Mouse (Mus musculus) layer of hippocampus, postnatal 10 days (tissue): ENCODE measurements around the gene Itk. TPM values are rescaled to one million over a fixed set of nuclear protein-coding genes. Genes with fewer than 3 reads are reported as not detected.

ENCODE experiments used
- DNase-seq, 2 experiments: peaks; one replicate each; pipeline ENCODE4 v3.0.0; 2021; ENCODE audit warnings: low spot score in 2 of 2
- total RNA-seq, 2 experiments: library from RNA; stranded (reverse); gene quantifications; 2 replicates each; pipeline ENCODE4 v1.2.3; 2021

Gene Itk
- total RNA-seq, 2 experiments from 2014 or later, result 0.31 to 0.48 TPM

DNA sequence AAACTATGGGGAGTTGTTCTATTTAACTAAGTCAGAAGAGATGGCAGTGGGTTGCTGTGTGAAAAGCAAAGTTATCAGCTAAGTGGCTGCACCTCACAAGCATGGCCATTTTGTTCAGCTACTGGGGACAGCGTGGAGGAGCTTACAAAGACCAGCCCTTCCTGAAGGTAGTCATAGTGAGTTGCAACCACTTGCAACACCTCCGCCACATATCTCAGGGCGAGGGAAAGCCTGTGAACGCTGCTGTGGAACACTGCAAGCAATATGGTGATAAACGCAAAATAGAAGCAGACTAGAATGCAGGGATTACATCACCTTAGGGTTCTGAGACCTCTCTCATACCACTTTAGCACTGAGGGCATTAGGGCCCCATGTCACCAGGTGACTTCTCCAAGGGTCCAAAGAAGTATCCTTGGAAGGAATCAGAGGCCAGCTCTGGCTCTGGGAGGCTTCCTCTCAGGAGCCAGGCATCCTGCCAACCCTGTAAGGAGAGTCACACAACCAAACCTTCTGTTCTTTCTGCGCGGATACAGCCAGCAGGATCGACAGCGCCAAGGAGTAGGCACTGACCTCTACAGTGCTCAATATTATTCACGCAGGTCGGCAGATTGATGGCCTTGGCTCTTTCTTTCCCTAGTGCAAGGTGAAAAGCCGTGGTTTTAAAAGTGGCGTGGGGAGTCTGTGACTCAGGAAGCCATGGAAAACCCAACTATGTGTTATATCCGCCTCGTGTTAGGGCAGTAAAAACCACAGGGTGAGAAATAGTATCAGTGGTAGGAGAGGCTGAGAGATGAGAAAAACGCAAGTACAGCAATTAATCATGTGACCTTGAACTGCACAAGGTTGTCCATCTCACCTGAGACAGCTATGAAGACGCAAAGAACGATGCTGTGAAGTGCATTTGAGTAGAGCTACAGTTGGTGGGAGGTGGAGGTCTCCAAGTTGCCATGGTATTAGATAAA is 27.0 kb downstream of the Itk start:
- DNase-seq, result peak; percentile 8 to 23

GRCm38 (mm10) chr11:46360991-46361665 is 28.2 kb downstream of the Itk start:
- no peak for DNase-seq

DNA sequence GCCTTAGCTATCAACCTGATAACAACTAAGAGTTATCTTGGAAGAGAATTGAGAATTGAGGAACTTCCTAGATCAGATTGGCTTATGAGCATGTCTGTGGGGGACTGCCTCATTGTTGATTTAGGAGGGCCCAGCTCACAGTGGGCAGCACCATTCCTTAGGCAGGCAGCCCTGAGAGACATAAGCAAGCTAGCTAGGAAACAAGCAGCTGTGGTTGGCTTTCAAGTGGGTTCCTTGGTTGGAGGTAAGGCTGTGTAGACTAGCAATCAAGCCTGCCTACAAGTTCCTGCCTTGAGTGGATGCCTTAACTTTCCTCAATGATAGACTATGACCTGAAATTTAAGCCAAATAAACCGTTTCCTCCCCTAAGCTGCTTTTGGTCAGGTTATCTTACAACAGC is 30.9 kb downstream of the Itk start:
- no peak for DNase-seq

GRCm38 (mm10) chr11:46349681-46350410 is 39.5 kb downstream of the Itk start:
- no peak for DNase-seq

DNA sequence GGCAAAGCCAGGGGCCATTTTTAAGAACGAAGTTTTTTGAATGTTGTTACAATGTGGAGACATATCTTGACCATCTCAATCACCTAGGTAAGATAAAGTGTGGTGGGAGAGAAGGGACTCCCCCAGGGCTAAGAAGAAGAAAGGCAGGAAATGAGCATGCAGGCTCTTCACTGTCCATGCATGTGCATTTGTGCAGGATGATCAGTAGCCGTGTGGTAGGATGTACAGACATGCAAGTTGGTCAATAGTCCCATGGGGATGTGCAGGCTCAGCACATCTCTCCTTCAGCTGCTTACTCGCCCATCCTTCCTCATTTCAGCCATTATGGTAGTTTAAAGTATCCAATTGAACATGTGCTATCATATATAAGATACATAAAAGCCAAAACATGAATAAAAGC is 40.9 kb downstream of the Itk start:
- DNase-seq, result no peak

DNA sequence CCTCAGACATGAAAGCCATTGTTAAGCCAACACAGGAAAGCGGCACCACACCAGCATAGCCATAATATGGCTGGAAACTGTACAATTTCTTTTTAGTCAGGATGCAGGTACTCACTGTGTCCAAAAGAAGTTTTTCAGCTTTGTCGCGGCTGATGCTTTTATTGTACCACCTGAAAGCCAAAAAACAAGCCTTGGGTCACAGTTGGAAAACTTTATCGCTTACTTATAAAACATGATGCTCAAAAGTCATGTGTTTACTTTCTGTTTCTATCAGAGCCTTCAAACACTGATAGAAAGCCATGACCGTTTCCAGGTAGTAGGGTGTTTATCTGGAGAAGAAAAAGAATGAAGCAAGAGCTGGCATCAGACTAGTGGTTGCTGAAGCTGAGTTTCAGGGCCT is 41.6 kb downstream of the Itk start:
- no peak for DNase-seq

- DNase-seq, result no peak
These were observed 45.3 kb downstream of the Itk start for GRCm38 (mm10) chr11:46343886-46344546.

GRCm38 (mm10) chr11:46341960-46342359 is 47.4 kb downstream of the Itk start:
- no peak for DNase-seq

GRCm38 (mm10) chr11:46336020-46336419 is 53.3 kb downstream of the Itk start:
- no peak for DNase-seq

DNA sequence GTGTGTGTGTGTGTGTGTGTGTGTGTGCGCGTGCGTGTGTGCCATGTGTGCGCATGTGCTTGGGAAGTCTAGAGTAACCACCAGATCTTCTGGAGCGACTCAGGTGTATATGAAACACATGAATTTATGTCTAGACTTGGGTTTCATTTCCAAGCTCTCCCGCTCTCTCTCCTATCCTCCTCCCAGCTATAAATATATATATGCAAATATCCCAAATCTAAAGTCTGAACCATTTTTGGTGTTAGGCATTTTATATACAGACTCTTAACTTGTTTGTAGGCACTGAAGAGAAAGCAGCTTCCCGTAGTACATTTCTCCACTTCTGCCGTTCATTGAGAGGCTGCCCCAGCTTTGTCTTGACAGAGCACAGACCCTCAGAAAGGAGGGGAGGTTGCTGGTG is 57.1 kb downstream of the Itk start:
- no peak for DNase-seq

GRCm38 (mm10) chr11:46326271-46327015 is 62.9 kb downstream of the Itk start:
- DNase-seq, result no peak

- no peak for DNase-seq
These were observed 67.8 kb downstream of the Itk start for GRCm38 (mm10) chr11:46321559-46321958.

DNA sequence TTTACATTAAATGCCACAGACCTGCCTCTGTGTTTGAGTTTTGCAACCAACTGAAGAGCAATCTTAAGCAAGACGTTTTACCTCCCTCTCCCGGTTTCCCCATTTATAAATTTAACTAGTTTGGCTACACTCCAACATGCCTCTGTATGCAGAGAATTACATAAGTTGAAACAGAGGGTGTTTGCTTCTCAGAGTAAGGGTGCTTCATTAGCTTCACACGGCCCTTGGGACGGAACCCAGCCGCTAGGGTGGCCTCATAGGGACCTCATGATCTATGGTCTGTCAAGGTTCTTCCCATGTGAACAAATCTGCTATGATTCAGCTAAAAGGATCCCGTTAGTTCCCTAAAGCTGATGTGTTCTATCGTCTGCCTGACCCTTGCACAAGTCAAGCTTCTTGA is 74.8 kb downstream of the Itk start:
- no peak for DNase-seq

GRCm38 (mm10) chr11:46313851-46314250 is 75.5 kb downstream of the Itk start:
- DNase-seq, result no peak

GRCm38 (mm10) chr11:46312523-46313035 is 76.7 kb downstream of the Itk start, which contains the start of gene Cyfip2:
TSS of gene Cyfip2 (minus strand) at chr11:46312859.
- no peak for DNase-seq

DNA sequence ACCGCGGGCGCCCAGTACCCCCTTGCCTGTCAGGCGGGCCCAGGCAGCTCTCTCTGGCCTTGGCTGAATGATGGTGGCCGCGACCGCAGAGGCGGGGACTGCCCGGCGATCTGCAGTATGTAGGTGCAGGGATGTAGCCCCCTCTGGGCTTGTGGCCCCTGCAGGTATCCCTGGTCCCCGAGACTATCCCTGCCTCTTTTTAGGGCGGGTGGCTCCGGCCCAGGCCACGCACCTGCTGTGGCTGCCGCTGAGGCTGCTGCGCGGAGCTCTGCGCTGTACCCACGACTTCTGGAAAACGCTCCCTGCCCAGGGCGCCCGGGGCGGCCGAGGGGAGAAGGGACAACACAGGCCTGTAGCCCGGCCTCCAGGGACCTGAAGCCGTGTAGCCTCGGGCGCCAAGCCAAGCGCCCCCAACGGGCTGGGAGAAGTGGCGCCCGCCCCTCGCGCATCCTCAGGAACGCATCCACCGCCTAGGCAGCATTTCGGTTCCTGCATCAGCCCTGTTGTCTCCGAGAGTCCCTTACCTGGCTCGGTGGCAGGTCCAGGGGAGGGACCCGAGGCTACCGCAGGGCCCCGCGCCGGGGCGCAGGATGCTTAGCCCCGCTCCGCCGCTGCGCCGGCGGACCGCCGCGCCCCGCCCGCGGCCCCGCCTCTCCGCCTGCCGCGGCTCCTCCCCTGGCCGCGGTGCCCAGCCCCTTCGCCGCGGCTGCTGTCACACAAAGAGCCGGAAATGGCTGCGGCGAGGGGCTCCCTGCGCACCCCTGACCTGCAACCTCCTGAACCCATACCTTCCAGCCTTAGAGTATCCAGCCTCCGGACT is 77.4 kb downstream of the Itk start:
- DNase-seq, result peak; percentile 63 to 75

DNA sequence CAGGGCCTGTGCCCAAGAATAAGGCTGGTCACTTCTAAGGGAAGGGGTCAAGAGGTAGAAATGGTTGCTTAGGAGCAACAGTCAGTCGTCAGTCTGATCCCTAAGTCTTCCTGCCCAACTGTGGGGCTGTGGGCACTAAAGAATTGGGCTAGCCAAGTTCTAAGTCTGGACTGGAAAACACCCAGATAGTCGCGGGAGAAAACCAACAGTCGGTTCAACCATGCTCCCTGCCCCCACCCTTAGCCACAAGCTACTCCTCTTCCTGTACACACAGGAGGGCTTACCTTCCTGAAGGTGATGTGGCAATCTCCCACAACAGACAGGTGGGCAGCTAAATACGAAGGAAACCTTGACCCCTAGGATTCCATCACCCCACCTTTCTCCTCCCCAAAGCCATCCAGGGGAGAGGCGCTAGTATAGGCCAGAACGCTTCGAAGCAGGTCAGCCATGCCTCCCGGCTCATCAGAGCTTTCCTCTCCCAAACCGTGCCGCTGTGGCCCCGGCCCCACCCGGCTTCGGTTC is 78.1 kb downstream of the Itk start:
- DNase-seq, result peak; percentile 39 to 57

GRCm38 (mm10) chr11:46310647-46311063 is 78.7 kb downstream of the Itk start:
- DNase-seq, result no peak
